Mouse (Mus musculus) erythroblast, embryonic 14.5 days (primary cell): ENCODE data around the gene P2rx3.

ENCODE experiments used
- GATA1 ChIP-seq: IDR thresholded peaks from 2 replicates; pipeline ENCODE4 v1.6.1; 2012; ENCODE audit warnings: low read length, inconsistent platforms, mixed read lengths
- TAL1 ChIP-seq: IDR thresholded peaks from 3 replicates; pipeline ENCODE4 v1.6.1; 2012; ENCODE audit warnings: low read length, inconsistent platforms, mixed read lengths

DNA sequence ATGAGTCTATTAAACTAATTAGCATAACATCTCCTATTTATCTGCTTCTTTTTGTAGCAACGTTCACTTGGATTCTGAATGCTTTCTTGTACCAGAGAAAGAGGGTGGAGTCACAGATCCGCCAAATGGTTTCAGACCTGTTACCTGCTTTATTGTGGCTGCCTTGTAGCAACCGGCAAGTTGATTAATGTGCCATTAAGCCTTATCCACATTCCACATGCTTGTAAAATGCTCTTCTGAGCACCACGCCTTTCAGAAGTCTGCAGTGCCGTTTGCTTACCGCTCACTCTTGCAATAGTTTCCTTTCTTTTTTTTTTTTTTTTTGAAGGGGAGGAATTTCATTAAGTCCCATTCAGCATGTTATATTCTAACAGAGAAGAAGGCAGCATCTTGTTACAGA, 7.4 kb downstream of the P2rx3 start:
- TF ChIP-seq GATA1 (no peak), TAL1 (no peak)
